Mouse (Mus musculus): Measurements from ENCODE around the gene Sbno2. TPM values are rescaled to one million over a fixed set of nuclear protein-coding genes. Genes with fewer than 3 reads are reported as not detected.

The Sbno2 gene
- total RNA-seq (2021) (10 to 100 TPM; 38.5 to 59.3 TPM), polyA plus RNA-seq (2012; rRNA removed) (102 and 120 TPM in 2 replicates)
- long read RNA-seq, partial matches to known transcripts = 10 of 28 reads
- long read RNA-seq, other reads (novel, unspliced or antisense) = 17 of 28 reads

GRCm38 (mm10) chr10:80105460-80105859 lies at the start of gene Sbno2:
Sbno2 (minus strand) TSS chr10:80105571.
- no peak for DNase-seq

- no peak for DNase-seq
Observed at GRCm38 (mm10) chr10:80154384-80154783, 49.0 kb upstream of the Sbno2 start.

GRCm38 (mm10) chr10:80153713-80154112 lies 48.3 kb upstream of the Sbno2 start:
- no peak for DNase-seq

- peak; percentile 91 for DNase-seq
Observed at GRCm38 (mm10) chr10:80152873-80153260, 47.5 kb upstream of the Sbno2 start.

DNA sequence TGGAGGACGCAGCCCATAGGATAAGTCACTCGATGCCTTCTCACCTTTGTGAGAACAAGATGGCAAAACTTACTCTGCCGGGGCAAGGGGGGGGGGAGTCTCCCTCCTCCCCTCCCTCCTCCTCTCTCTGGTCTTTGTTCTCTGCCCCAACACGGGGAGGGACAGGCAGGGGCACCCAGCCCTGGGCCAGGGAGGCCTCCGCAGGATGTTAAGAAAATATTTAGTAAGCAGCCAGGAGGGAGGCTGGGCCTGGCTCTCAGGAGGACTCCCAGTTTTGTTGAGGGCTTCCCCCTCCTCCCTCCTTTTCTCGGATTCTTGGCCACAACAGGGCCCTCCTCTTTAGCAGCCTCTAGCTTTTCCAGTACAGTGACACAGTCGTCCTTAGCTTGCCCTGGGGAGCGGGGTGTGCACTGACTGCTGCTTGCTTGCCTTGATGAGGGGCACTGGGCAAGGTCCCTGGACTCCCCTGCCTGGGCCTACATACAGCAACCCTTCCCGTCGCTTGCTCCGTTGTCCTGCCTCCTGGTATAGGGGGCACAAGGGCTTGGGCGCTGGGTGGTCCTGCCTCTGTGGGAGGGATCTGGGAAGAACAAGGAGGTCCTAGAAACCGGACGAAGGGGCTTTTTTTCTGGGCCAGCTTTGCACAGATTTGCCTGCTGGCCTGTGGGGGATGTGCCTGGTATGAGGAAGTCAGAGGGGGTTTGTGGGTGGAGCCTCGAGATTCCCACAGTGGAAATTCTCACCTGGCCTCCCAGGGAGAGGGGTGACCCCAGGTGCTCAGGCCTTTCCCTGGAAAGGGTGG lies 46.9 kb upstream of the Sbno2 start:
- peak; percentile 73 for DNase-seq

GRCm38 (mm10) chr10:80151211-80152034 lies 46.1 kb upstream of the Sbno2 start:
- DNase-seq = peak; percentile 84

DNA sequence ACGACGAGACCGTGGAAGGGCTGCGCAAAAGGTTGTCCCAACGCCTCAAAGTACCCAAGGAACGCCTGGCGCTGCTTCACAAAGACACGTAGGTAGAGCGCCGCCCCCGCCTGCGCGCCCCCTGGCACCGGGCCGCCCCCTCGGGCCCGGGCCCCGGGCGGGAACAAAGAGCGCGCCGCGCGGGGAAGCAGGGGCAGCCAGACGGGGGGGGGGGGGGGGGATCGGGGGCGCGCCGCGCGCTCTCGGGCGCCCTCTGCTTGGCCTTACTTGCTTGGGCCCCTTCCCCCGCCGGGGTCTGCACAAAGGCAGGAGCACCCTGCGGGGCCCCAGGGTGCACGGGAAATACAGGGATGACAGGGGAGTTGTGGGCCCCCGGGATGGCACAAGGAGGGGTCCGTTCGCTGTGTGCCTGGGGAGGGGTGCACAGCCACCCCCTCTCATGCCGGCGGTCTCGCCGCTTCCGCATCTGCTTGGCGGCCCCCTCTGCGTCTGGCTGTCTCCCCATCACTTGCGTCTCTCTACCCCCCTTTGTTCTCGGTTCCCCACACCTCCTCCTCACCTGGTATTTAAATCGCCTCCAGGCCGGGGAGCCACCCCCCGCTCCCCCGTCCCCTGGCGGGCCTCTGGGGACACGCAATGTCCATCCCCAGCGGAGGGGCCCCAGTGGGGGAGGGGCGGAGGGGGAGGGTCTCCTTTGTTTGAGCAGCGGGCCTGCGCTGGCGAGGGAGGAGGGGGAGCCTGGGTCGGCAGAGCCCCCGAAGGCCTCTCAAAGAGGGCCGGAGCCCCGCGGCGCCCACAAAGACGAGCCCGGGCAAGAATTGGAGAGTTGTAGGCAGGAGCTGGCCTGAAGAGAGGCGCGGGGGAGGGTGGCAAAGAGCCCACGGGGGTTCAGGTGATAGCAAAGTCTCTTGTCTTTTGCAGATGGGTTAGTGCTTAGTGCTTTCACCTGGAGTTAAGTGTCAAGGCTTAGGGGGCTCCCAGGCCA lies 45.1 kb upstream of the Sbno2 start:
- peak; percentile 68 for DNase-seq

DNA sequence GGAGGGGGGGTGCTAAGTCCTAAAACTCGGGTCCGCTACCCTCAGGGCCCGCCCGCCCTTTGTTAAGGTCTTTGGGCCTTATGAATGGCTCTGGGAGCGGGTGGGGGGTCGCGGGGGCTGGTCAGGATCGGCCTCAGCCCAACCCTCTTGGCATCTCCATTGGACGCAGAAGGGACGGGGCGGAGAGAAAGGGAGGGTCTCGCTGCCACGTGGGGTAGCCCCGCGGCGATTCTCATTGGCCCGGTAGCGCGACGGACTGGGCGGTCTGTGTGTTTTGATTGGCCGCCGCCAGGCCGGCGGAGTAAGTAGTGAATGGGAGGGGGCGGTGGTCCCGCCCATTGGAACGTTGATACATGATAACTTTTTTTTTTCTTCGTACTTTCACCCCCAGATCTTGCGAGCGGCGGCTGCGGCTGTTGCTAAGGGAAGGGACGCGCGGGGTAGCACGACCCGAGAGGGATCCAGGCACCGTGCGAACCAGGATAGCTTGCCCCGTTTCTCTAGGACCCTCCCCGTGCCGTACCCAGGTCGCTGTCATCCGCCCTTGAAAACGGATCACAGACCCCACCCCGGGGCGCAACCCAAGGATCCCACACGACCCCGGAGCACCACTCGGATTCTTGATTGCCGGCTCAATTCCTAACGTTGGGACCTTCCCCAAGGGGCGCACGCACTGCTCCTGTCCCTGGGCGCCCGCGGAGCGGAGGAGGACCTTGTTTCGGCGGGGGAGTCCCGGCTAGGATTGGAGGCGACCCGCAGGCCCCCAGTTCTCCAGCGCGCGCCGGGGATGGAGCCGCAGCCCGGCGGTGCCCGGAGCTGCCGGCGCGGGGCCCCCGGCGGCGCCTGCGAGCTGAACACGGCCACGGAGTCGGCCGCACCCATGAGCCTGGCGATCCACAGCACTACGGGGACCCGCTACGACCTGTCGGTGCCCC lies 44.2 kb upstream of the Sbno2 start:
- peak; percentile 99 for DNase-seq

GRCm38 (mm10) chr10:80148610-80149290 lies 43.4 kb upstream of the Sbno2 start:
- peak; percentile 97 for DNase-seq

DNA sequence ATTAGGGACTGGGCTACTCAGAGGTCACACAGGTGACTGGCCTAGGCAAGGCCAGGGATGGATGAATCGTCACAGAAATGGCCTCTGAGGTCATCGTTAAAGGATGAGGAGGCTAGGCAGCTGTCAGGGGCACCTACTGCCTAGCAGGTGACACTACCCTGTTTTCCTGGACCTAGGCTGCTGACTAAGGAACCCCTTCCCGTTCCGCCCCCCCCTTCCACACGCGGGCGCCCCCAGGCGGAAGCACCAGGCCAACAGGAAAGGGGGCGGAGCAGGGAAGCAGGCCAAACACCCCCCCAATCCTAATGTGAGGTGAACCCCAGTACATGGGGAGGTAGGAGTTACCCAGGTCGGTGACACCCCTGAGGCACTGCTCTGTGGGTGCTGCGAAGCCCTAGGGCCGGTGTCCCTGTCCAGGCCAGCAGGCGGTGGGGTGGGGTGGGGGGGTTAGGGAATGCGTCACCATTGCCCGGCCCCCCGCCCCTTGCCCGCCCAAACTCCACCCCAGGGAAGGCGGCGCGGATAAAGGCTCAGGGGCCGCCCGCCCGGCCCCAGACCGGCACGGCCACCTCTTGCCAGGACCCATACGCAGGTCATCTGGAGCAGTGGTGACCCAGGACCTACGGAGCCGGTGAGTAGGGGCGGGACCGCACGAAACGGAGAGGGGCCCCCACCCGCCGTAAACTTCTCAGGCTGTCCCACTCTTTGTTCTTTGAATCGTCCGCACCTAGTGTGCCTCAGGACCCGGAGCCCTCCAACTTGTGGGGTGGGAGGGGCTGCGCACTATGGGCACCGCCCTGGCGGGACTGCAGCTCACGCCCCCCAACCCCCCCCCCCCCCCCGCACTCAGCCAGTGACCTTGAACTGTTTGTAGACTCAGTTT lies 42.6 kb upstream of the Sbno2 start, which contains the start of gene Midn:
Gene Midn (plus strand): TSS at position 554 of the 883 bp plus-strand sequence.
- DNase-seq = peak; percentile 94

GRCm38 (mm10) chr10:80147146-80147718 lies 41.9 kb upstream of the Sbno2 start:
- DNase-seq = peak; percentile 59

DNA sequence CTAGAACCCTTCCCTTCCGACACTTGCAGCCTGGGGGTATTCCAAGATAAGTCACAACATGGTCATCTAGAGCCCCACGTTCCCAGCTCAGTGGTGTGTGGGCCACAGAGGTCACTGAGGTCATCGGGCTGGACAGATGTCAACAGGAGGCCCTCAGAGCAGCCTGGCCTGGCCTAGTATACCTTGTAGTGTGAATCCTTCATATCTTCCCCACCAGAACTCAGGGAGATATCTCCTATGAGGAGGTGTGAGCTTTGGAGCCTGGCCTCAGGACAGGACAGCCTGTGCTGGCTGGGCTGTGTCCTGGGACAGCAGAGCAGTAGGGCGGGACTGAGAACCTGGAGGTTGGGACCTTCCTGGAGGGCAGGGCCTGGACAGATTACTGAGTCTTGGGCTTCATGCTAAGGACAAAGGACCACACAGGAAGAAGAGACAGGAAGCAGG lies 41.2 kb upstream of the Sbno2 start:
- DNase-seq = peak; percentile 39

DNA sequence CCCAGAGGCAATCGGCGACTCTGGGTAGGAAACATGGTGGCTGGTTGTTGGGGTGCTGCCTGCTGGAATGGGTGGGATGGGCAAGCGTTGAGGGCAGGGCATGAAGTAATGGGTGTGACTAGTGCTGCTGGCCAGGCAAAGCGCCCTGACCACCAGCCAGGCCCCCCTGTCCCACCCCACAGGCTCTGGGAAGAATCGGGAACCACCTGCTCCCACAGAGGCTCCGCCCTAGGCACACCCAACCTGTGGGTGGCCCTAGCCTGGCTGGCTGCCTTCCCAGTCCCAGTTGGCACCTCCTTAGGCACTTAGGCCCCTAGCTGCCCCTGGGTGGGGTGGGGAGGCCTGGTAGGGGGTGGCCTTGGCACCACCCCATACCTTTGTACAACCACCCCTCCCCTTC lies 40.5 kb upstream of the Sbno2 start:
- peak; percentile 63 for DNase-seq

GRCm38 (mm10) chr10:80144864-80145838 lies 39.8 kb upstream of the Sbno2 start:
- DNase-seq = peak; percentile 78

- no peak for DNase-seq
Observed at GRCm38 (mm10) chr10:80144159-80144558, 38.8 kb upstream of the Sbno2 start.

DNA sequence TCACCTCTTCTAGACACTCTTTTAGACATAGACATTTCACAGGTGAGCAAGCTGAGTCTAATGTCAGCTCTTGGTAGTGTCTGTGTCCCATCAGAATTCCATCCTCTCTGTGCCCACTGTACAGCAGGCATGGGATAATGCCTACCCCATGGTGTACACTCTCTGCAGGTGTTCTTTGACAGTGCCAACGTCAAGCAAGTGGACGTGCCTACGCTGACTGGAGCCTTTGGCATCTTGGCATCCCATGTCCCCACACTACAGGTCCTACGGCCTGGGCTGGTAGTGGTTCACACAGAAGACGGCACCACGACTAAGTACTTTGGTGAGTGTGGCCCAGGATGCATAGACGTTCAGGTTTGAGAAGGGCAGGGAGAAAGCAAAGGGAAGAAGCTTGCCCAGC lies 38.3 kb upstream of the Sbno2 start:
- DNase-seq = no peak

- no peak for DNase-seq
Observed at GRCm38 (mm10) chr10:80142530-80142925, 37.2 kb upstream of the Sbno2 start.

All from adrenal gland, adult 2 months (tissue).